In genomic region chr8:120786753-120787152, GRCm38 (mm10) we compare ENCODE assay signal across 20 mouse cellular contexts. TPM values are rescaled to one million over a fixed set of nuclear protein-coding genes. Genes with fewer than 3 reads are reported as not detected.
DNase-seq lines count a peak whose midpoint lies in the region; ATAC-seq and TF ChIP-seq lines count a peak whose summit lies in the region.
"Had no signal": no experiment of that assay in that cellular context is flagged by ENCODE, and none has a peak within 500 bp of the region (broad histone marks: within the 10 kb centered on the region; RNA-seq: fewer than 3 reads in every experiment).

No protein-coding gene starts in this region.

- H3K36me3 ChIP-seq in G1E (replicated peaks): no peaks in the 10 kb centered on the region
- H3K36me3 ChIP-seq: embryonic facial prominence, embryonic 10.5 days; embryonic facial prominence, embryonic 12.5 days; forebrain, embryonic 15.5 days had no signal

- TF ChIP-seq CTCF in G1E (IDR thresholded peaks at IDR 0.05; ENCODE audit: low read depth, low read length): no peak

- H3K9me3 ChIP-seq in G1E (replicated peaks): peaks cover 89% of the 10 kb centered on the region
- H3K9me3 ChIP-seq: embryonic facial prominence, embryonic 10.5 days; embryonic facial prominence, embryonic 12.5 days; forebrain, embryonic 13.5 days; forebrain, embryonic 15.5 days had no signal

- no peaks in the 10 kb centered on the region for H3K27me3 ChIP-seq in G1E (ENCODE audit: insufficient read depth, low read length)
- H3K27me3 ChIP-seq: embryonic facial prominence, embryonic 12.5 days; forebrain, embryonic 13.5 days; forebrain, embryonic 15.5 days had no signal

- no peak for ATAC-seq in G1E (ENCODE audit: extremely low read depth, insufficient number of reproducible peaks, low FRiP score, poor library complexity, severe bottlenecking)
- peak; percentile 48 for ATAC-seq in megakaryocyte, adult 5-6 weeks (ENCODE audit: poor library complexity, severe bottlenecking)
- peak; percentile 75 for ATAC-seq in monocyte, adult 5-6 weeks (replicated peaks; ENCODE audit: insufficient number of reproducible peaks, low FRiP score, low TSS enrichment, poor library complexity, severe bottlenecking)
- ATAC-seq: activated CD4-positive, CD25-positive, alpha-beta regulatory T cell, adult 4 months; forebrain, embryonic 13.5 days; forebrain, embryonic 15.5 days; Patski had no signal

- H3K4me1 ChIP-seq in G1E (ENCODE audit: insufficient read depth, low read depth, low read length): no peaks in the 10 kb centered on the region
- H3K4me1 ChIP-seq: embryonic facial prominence, embryonic 12.5 days; forebrain, embryonic 13.5 days; forebrain, embryonic 15.5 days had no signal

- no peak for DNase-seq in G1E (ENCODE audit: low spot score)
- DNase-seq in ovary, postnatal 10 days (ENCODE audit: low spot score): no peak
- DNase-seq in kidney, adult 11 months: no peak
- no peak for DNase-seq in left cerebral cortex, adult 9 months (ENCODE audit: low spot score in 2 of 2)
- DNase-seq: adrenal gland, adult 8-10 months; adrenal gland, postnatal 14 days; cerebellum, adult 11-12 months; cerebellum, adult 2 months; cerebellum, adult 9-10 months; cerebellum, postnatal 10 days; cerebellum, postnatal 25 days had no signal

- peak overlapping the region; percentile 6; the same call in 1 of the 2 replicates for H3K4me3 ChIP-seq in G1E (ENCODE audit: low read depth, low read length)
- H3K4me3 ChIP-seq: embryonic facial prominence, embryonic 10.5 days; embryonic facial prominence, embryonic 12.5 days; forebrain, embryonic 13.5 days; forebrain, embryonic 15.5 days had no signal

RNA-seq across cellular contexts. Expression of gene Irf8, which starts 50.6 kb away (rescaled TPM):
- total RNA-seq in G1E (2014; fragmentation: Nextera tagmentation) (not detected in 2 replicates), G1E (2017) (0.05 TPM in 1 of 2 replicates, not detected in the other)
- polyA plus RNA-seq in G1E (2012): 0.07 TPM in 2 replicates
- total RNA-seq in megakaryocyte, adult 5-6 weeks (2015): 167 and 175 TPM in 2 replicates
- total RNA-seq in megakaryocyte, adult 5-6 weeks (2017): 282 and 289 TPM in 2 replicates
- 235 to 408 TPM (median 258 TPM) in 3 replicates for total RNA-seq in monocyte, adult 5-6 weeks (2017)
- polyA plus RNA-seq: C2C12 had no signal

Comparison
In these comparisons a context has a peak if more than half of its experiments do, and no peak if none do; other contexts are left out.
1. RNA of gene Irf8, which starts 50.6 kb away (total RNA-seq): 167 to 289 TPM in megakaryocyte, adult 5-6 weeks and 235 to 408 TPM in monocyte, adult 5-6 weeks; 0.05 TPM in G1E; every median in the first group is over 100 times any median in the second.